Mouse (Mus musculus): Measurements from ENCODE around the gene Slc45a3. TPM values are rescaled to one million over a fixed set of nuclear protein-coding genes. Genes with fewer than 3 reads are reported as not detected.

The Slc45a3 gene
- polyA plus RNA-seq, 1 experiment from 2014 or later, result 3.0 TPM

GRCm38 (mm10) chr1:131963085-131963951, 551 bp downstream of the Slc45a3 start:
- ATAC-seq (ENCODE audit: low read depth), result peak; percentile 53
- Histone ChIP-seq H3K36me3 (ENCODE audit: control insufficient read depth, insufficient read depth) (no peaks in the 10 kb centered on the region), H3K9me3 (replicated peaks; ENCODE audit: control insufficient read depth, low read length) (no peaks in the 10 kb centered on the region), H3K27ac (ENCODE audit: low read length) (no peak overlapping the region), H3K4me2 (ENCODE audit: low read depth, low read length) (peak overlapping the region; percentile 70), H3K4me3 (ENCODE audit: low read depth, low read length) (peak overlapping the region; percentile 64), H3K4me1 (ENCODE audit: control insufficient read depth, low read depth, low read length) (peaks cover 3% of the 10 kb centered on the region; the same call in 1 of the 2 replicates), H3K9ac (ENCODE audit: low read depth, low read length) (peak overlapping the region; percentile 55), H3K27me3 (ENCODE audit: control insufficient read depth, insufficient read depth, low read depth, low read length) (peaks cover 32% of the 10 kb centered on the region)
- 0% methylated on average over 75 of the region's 76 CpGs for WGBS (ENCODE audit: insufficient replicate concordance)

GRCm38 (mm10) chr1:131964100-131964499, 1.3 kb downstream of the Slc45a3 start:
- H3K27ac ChIP-seq (ENCODE audit: low read length), result no peak overlapping the region
- no peak overlapping the region for H3K9ac ChIP-seq (ENCODE audit: low read depth, low read length)
- H3K4me3 ChIP-seq (ENCODE audit: low read depth, low read length), result peak overlapping the region; percentile 64; the same call in 1 of the 2 replicates
- peaks cover 3% of the 10 kb centered on the region; the same call in 1 of the 2 replicates for H3K4me1 ChIP-seq (ENCODE audit: control insufficient read depth, low read depth, low read length)
- no peak for ATAC-seq (ENCODE audit: low read depth)
- 17% methylated on average over 5 of the region's 5 CpGs for WGBS (ENCODE audit: insufficient replicate concordance)
- no peaks in the 10 kb centered on the region for H3K9me3 ChIP-seq (replicated peaks; ENCODE audit: control insufficient read depth, low read length)
- peak overlapping the region; percentile 70; the same call in 1 of the 2 replicates for H3K4me2 ChIP-seq (ENCODE audit: low read depth, low read length)
- H3K27me3 ChIP-seq (ENCODE audit: control insufficient read depth, insufficient read depth, low read depth, low read length), result peaks cover 32% of the 10 kb centered on the region
- H3K36me3 ChIP-seq (ENCODE audit: control insufficient read depth, insufficient read depth), result no peaks in the 10 kb centered on the region

GRCm38 (mm10) chr1:131964580-131964979, 1.8 kb downstream of the Slc45a3 start:
- Histone ChIP-seq H3K36me3 (ENCODE audit: control insufficient read depth, insufficient read depth) (no peaks in the 10 kb centered on the region), H3K27me3 (ENCODE audit: control insufficient read depth, insufficient read depth, low read depth, low read length) (peaks cover 32% of the 10 kb centered on the region)
- ATAC-seq (ENCODE audit: low read depth), result no peak

GRCm38 (mm10) chr1:131965818-131966217, 3.1 kb downstream of the Slc45a3 start:
- H3K9me3 ChIP-seq (replicated peaks; ENCODE audit: control insufficient read depth, low read length), result no peaks in the 10 kb centered on the region
- 16% methylated on average over 5 of the region's 5 CpGs for WGBS (ENCODE audit: insufficient replicate concordance)
- no peaks in the 10 kb centered on the region for H3K36me3 ChIP-seq (ENCODE audit: control insufficient read depth, insufficient read depth)
- peaks cover 32% of the 10 kb centered on the region for H3K27me3 ChIP-seq (ENCODE audit: control insufficient read depth, insufficient read depth, low read depth, low read length)
- no peak for ATAC-seq (ENCODE audit: low read depth)
- H3K4me3 ChIP-seq (ENCODE audit: low read depth, low read length), result no peak overlapping the region
- H3K4me1 ChIP-seq (ENCODE audit: control insufficient read depth, low read depth, low read length), result peaks cover 10% of the 10 kb centered on the region
- no peak overlapping the region for H3K4me2 ChIP-seq (ENCODE audit: low read depth, low read length)
- H3K9ac ChIP-seq (ENCODE audit: low read depth, low read length), result no peak overlapping the region
- no peak overlapping the region for H3K27ac ChIP-seq (ENCODE audit: low read length)

More at GRCm38 (mm10) chr1:131964580-131964979, 1.8 kb downstream of the Slc45a3 start:
- H3K27ac ChIP-seq (ENCODE audit: low read length), result no peak overlapping the region
- peaks cover 3% of the 10 kb centered on the region; the same call in 1 of the 2 replicates for H3K4me1 ChIP-seq (ENCODE audit: control insufficient read depth, low read depth, low read length)
- no peak overlapping the region for H3K4me3 ChIP-seq (ENCODE audit: low read depth, low read length)
- 70% methylated on average over 7 of the region's 7 CpGs for WGBS (ENCODE audit: insufficient replicate concordance)
- H3K4me2 ChIP-seq (ENCODE audit: low read depth, low read length), result no peak overlapping the region
- H3K9ac ChIP-seq (ENCODE audit: low read depth, low read length), result no peak overlapping the region
- no peaks in the 10 kb centered on the region for H3K9me3 ChIP-seq (replicated peaks; ENCODE audit: control insufficient read depth, low read length)

- no peak overlapping the region for H3K4me2 ChIP-seq (ENCODE audit: low read depth, low read length)
- no peak overlapping the region for H3K4me3 ChIP-seq (ENCODE audit: low read depth, low read length)
- H3K36me3 ChIP-seq (ENCODE audit: control insufficient read depth, insufficient read depth), result no peaks in the 10 kb centered on the region
- 41% methylated on average over 7 of the region's 7 CpGs for WGBS (ENCODE audit: insufficient replicate concordance)
- H3K4me1 ChIP-seq (ENCODE audit: control insufficient read depth, low read depth, low read length), result peaks cover 14% of the 10 kb centered on the region
- H3K27me3 ChIP-seq (ENCODE audit: control insufficient read depth, insufficient read depth, low read depth, low read length), result peaks cover 26% of the 10 kb centered on the region
- ATAC-seq (ENCODE audit: low read depth), result no peak
- no peaks in the 10 kb centered on the region for H3K9me3 ChIP-seq (replicated peaks; ENCODE audit: control insufficient read depth, low read length)
- H3K27ac ChIP-seq (ENCODE audit: low read length), result no peak overlapping the region
- H3K9ac ChIP-seq (ENCODE audit: low read depth, low read length), result no peak overlapping the region
Measured at GRCm38 (mm10) chr1:131967336-131967735, 4.6 kb downstream of the Slc45a3 start.

- Histone ChIP-seq H3K27ac (ENCODE audit: low read length) (no peak overlapping the region), H3K4me3 (ENCODE audit: low read depth, low read length) (no peak overlapping the region), H3K27me3 (ENCODE audit: control insufficient read depth, insufficient read depth, low read depth, low read length) (peaks cover 14% of the 10 kb centered on the region), H3K9ac (ENCODE audit: low read depth, low read length) (no peak overlapping the region), H3K4me2 (ENCODE audit: low read depth, low read length) (no peak overlapping the region), H3K9me3 (replicated peaks; ENCODE audit: control insufficient read depth, low read length) (no peaks in the 10 kb centered on the region), H3K4me1 (ENCODE audit: control insufficient read depth, low read depth, low read length) (peaks cover 14% of the 10 kb centered on the region), H3K36me3 (ENCODE audit: control insufficient read depth, insufficient read depth) (no peaks in the 10 kb centered on the region)
- no peak for ATAC-seq (ENCODE audit: low read depth)
- WGBS (ENCODE audit: insufficient replicate concordance), result 36% methylated on average over 3 of the region's 3 CpGs
Measured at GRCm38 (mm10) chr1:131968556-131968955, 5.8 kb downstream of the Slc45a3 start.

GRCm38 (mm10) chr1:131968983-131969382, 6.2 kb downstream of the Slc45a3 start:
- WGBS (ENCODE audit: insufficient replicate concordance), result 62% methylated on average over 6 of the region's 6 CpGs
- Histone ChIP-seq H3K9ac (ENCODE audit: low read depth, low read length) (no peak overlapping the region), H3K4me2 (ENCODE audit: low read depth, low read length) (no peak overlapping the region), H3K36me3 (ENCODE audit: control insufficient read depth, insufficient read depth) (no peaks in the 10 kb centered on the region), H3K4me3 (ENCODE audit: low read depth, low read length) (no peak overlapping the region), H3K27ac (ENCODE audit: low read length) (no peak overlapping the region), H3K4me1 (ENCODE audit: control insufficient read depth, low read depth, low read length) (peaks cover 10% of the 10 kb centered on the region), H3K9me3 (replicated peaks; ENCODE audit: control insufficient read depth, low read length) (no peaks in the 10 kb centered on the region), H3K27me3 (ENCODE audit: control insufficient read depth, insufficient read depth, low read depth, low read length) (peaks cover 10% of the 10 kb centered on the region)
- ATAC-seq (ENCODE audit: low read depth), result no peak

- H3K4me2 ChIP-seq (ENCODE audit: low read depth, low read length), result no peak overlapping the region
- peaks cover 1% of the 10 kb centered on the region; the same call in 1 of the 2 replicates for H3K27me3 ChIP-seq (ENCODE audit: control insufficient read depth, insufficient read depth, low read depth, low read length)
- no peak for ATAC-seq (ENCODE audit: low read depth)
- peaks cover 10% of the 10 kb centered on the region for H3K4me1 ChIP-seq (ENCODE audit: control insufficient read depth, low read depth, low read length)
- no peak overlapping the region for H3K4me3 ChIP-seq (ENCODE audit: low read depth, low read length)
- H3K9ac ChIP-seq (ENCODE audit: low read depth, low read length), result no peak overlapping the region
- 65% methylated on average over 4 of the region's 4 CpGs for WGBS (ENCODE audit: insufficient replicate concordance)
- H3K27ac ChIP-seq (ENCODE audit: low read length), result no peak overlapping the region
- H3K9me3 ChIP-seq (replicated peaks; ENCODE audit: control insufficient read depth, low read length), result no peaks in the 10 kb centered on the region
- H3K36me3 ChIP-seq (ENCODE audit: control insufficient read depth, insufficient read depth), result no peaks in the 10 kb centered on the region
Measured at GRCm38 (mm10) chr1:131969825-131970224, 7.1 kb downstream of the Slc45a3 start.

- Histone ChIP-seq H3K4me1 (ENCODE audit: control insufficient read depth, low read depth, low read length) (peaks cover 10% of the 10 kb centered on the region), H3K4me2 (ENCODE audit: low read depth, low read length) (no peak overlapping the region), H3K27me3 (ENCODE audit: control insufficient read depth, insufficient read depth, low read depth, low read length) (no peaks in the 10 kb centered on the region), H3K27ac (ENCODE audit: low read length) (no peak overlapping the region), H3K4me3 (ENCODE audit: low read depth, low read length) (no peak overlapping the region), H3K9me3 (replicated peaks; ENCODE audit: control insufficient read depth, low read length) (no peaks in the 10 kb centered on the region), H3K9ac (ENCODE audit: low read depth, low read length) (no peak overlapping the region), H3K36me3 (ENCODE audit: control insufficient read depth, insufficient read depth) (no peaks in the 10 kb centered on the region)
- ATAC-seq (ENCODE audit: low read depth), result no peak
- 56% methylated on average over 5 of the region's 5 CpGs for WGBS (ENCODE audit: insufficient replicate concordance)
Measured at GRCm38 (mm10) chr1:131970322-131970660, 7.5 kb downstream of the Slc45a3 start.
